Mouse (Mus musculus): ENCODE data around the gene Tmed9. TPM values are rescaled to one million over a fixed set of nuclear protein-coding genes. Genes with fewer than 3 reads are reported as not detected.
"Not testable (repeated sequence)": the region's sequence is repeated elsewhere in the genome, so short reads cannot be mapped to it uniquely, and the experiment has no call there.

The Tmed9 gene
- polyA plus RNA-seq, 1 experiment = 191 TPM

- Histone ChIP-seq H3K79me3 (ENCODE audit: low read depth) (peaks cover 29% of the 10 kb centered on the region), H3ac (ENCODE audit: control insufficient read depth, insufficient read length, low read depth) (no peak overlapping the region), H3K4me3 (ENCODE audit: insufficient read depth, poor library complexity, severe bottlenecking) (no peak overlapping the region), H3K79me2 (ENCODE audit: control insufficient read depth, insufficient read depth) (peaks cover 53% of the 10 kb centered on the region), H3K27me3 (ENCODE audit: control insufficient read depth, insufficient read depth, insufficient read length) (no peaks in the 10 kb centered on the region), H3K36me3 (ENCODE audit: control insufficient read depth, insufficient read depth) (peaks cover 7% of the 10 kb centered on the region)
- TF ChIP-seq MYOG (IDR thresholded peaks at IDR 0.05; ENCODE audit: control insufficient read depth, extremely low read depth, insufficient read length) (no peak), CTCF (IDR thresholded peaks at IDR 0.05; ENCODE audit: control insufficient read depth, insufficient read depth, insufficient read length) (no peak), FOSL1 (IDR thresholded peaks at IDR 0.05; ENCODE audit: insufficient read depth, low read length, poor library complexity, severe bottlenecking) (no peak), MAX (IDR thresholded peaks at IDR 0.05) (no peak), CEBPB (IDR thresholded peaks at IDR 0.05; ENCODE audit: low read depth) (no peak), USF1 (IDR thresholded peaks at IDR 0.05; ENCODE audit: low read depth) (no peak), MYOD1 (IDR thresholded peaks at IDR 0.05; ENCODE audit: control insufficient read depth, insufficient read length, low read depth) (no peak)
Measured at GRCm38 (mm10) chr13:55571977-55572376, 1.6 kb upstream of the Tmed9 start.

- H3K79me2 ChIP-seq (ENCODE audit: control insufficient read depth, insufficient read depth) = peaks cover 29% of the 10 kb centered on the region
- no peaks in the 10 kb centered on the region for H3K27me3 ChIP-seq (ENCODE audit: control insufficient read depth, insufficient read depth, insufficient read length)
- no peak overlapping the region for H3K4me3 ChIP-seq (ENCODE audit: insufficient read depth, poor library complexity, severe bottlenecking)
- no peak overlapping the region for H3ac ChIP-seq (ENCODE audit: control insufficient read depth, insufficient read length, low read depth)
- TF ChIP-seq MYOG (IDR thresholded peaks at IDR 0.05; ENCODE audit: control insufficient read depth, extremely low read depth, insufficient read length) (no peak), FOSL1 (IDR thresholded peaks at IDR 0.05; ENCODE audit: insufficient read depth, low read length, poor library complexity, severe bottlenecking) (no peak), CTCF (IDR thresholded peaks at IDR 0.05; ENCODE audit: control insufficient read depth, insufficient read depth, insufficient read length) (no peak), CEBPB (IDR thresholded peaks at IDR 0.05; ENCODE audit: low read depth) (no peak), MAX (IDR thresholded peaks at IDR 0.05) (no peak), MYOD1 (IDR thresholded peaks at IDR 0.05; ENCODE audit: control insufficient read depth, insufficient read length, low read depth) (no peak), USF1 (IDR thresholded peaks at IDR 0.05; ENCODE audit: low read depth) (no peak)
- H3K36me3 ChIP-seq (ENCODE audit: control insufficient read depth, insufficient read depth) = no peaks in the 10 kb centered on the region
- H3K79me3 ChIP-seq (ENCODE audit: low read depth) = peaks cover 15% of the 10 kb centered on the region
Measured at GRCm38 (mm10) chr13:55574321-55574720, 789 bp downstream of the Tmed9 start.

GRCm38 (mm10) chr13:55575932-55576331, 2.4 kb downstream of the Tmed9 start:
- no peak overlapping the region for H3ac ChIP-seq (ENCODE audit: control insufficient read depth, insufficient read length, low read depth)
- peaks cover 2% of the 10 kb centered on the region for H3K79me3 ChIP-seq (ENCODE audit: low read depth)
- H3K36me3 ChIP-seq (ENCODE audit: control insufficient read depth, insufficient read depth) = no peaks in the 10 kb centered on the region
- no peak overlapping the region for H3K4me3 ChIP-seq (ENCODE audit: insufficient read depth, poor library complexity, severe bottlenecking)
- H3K79me2 ChIP-seq (ENCODE audit: control insufficient read depth, insufficient read depth) = peaks cover 15% of the 10 kb centered on the region
- H3K27me3 ChIP-seq (ENCODE audit: control insufficient read depth, insufficient read depth, insufficient read length) = no peaks in the 10 kb centered on the region
- no peak for TF ChIP-seq USF1 (IDR thresholded peaks at IDR 0.05; ENCODE audit: low read depth)
- TF ChIP-seq MYOG (IDR thresholded peaks at IDR 0.05; ENCODE audit: control insufficient read depth, extremely low read depth, insufficient read length) = no peak
- TF ChIP-seq MAX (IDR thresholded peaks at IDR 0.05) = no peak
- no peak for TF ChIP-seq CEBPB (IDR thresholded peaks at IDR 0.05; ENCODE audit: low read depth)
- no peak for TF ChIP-seq FOSL1 (IDR thresholded peaks at IDR 0.05; ENCODE audit: insufficient read depth, low read length, poor library complexity, severe bottlenecking)
- TF ChIP-seq MYOD1 (IDR thresholded peaks at IDR 0.05; ENCODE audit: control insufficient read depth, insufficient read length, low read depth) = no peak
- no peak for TF ChIP-seq CTCF (IDR thresholded peaks at IDR 0.05; ENCODE audit: control insufficient read depth, insufficient read depth, insufficient read length)

GRCm38 (mm10) chr13:55576872-55577271, 3.3 kb downstream of the Tmed9 start:
- not testable (repeated sequence) for H3K27me3 ChIP-seq (ENCODE audit: control insufficient read depth, insufficient read depth, insufficient read length); H3K79me2 ChIP-seq (ENCODE audit: control insufficient read depth, insufficient read depth); H3K4me3 ChIP-seq (ENCODE audit: insufficient read depth, poor library complexity, severe bottlenecking); H3ac ChIP-seq (ENCODE audit: control insufficient read depth, insufficient read length, low read depth); H3K79me3 ChIP-seq (ENCODE audit: low read depth); H3K36me3 ChIP-seq (ENCODE audit: control insufficient read depth, insufficient read depth)

GRCm38 (mm10) chr13:55578086-55578485, 4.6 kb downstream of the Tmed9 start:
- Histone ChIP-seq H3ac (ENCODE audit: control insufficient read depth, insufficient read length, low read depth) (no peak overlapping the region), H3K79me3 (ENCODE audit: low read depth) (no peaks in the 10 kb centered on the region), H3K36me3 (ENCODE audit: control insufficient read depth, insufficient read depth) (no peaks in the 10 kb centered on the region), H3K79me2 (ENCODE audit: control insufficient read depth, insufficient read depth) (no peaks in the 10 kb centered on the region), H3K27me3 (ENCODE audit: control insufficient read depth, insufficient read depth, insufficient read length) (no peaks in the 10 kb centered on the region), H3K4me3 (ENCODE audit: insufficient read depth, poor library complexity, severe bottlenecking) (no peak overlapping the region)
- TF ChIP-seq FOSL1 (IDR thresholded peaks at IDR 0.05; ENCODE audit: insufficient read depth, low read length, poor library complexity, severe bottlenecking) = no peak
- no peak for TF ChIP-seq CTCF (IDR thresholded peaks at IDR 0.05; ENCODE audit: control insufficient read depth, insufficient read depth, insufficient read length)
- TF ChIP-seq MAX (IDR thresholded peaks at IDR 0.05) = no peak
- TF ChIP-seq CEBPB (IDR thresholded peaks at IDR 0.05; ENCODE audit: low read depth) = no peak
- TF ChIP-seq USF1 (IDR thresholded peaks at IDR 0.05; ENCODE audit: low read depth) = no peak
- no peak for TF ChIP-seq MYOG (IDR thresholded peaks at IDR 0.05; ENCODE audit: control insufficient read depth, extremely low read depth, insufficient read length)

GRCm38 (mm10) chr13:55591961-55592490, 18.5 kb downstream of the Tmed9 start:
- Histone ChIP-seq H3K36me3 (ENCODE audit: control insufficient read depth, insufficient read depth) (peaks cover 30% of the 10 kb centered on the region), H3K4me3 (ENCODE audit: insufficient read depth, poor library complexity, severe bottlenecking) (no peak overlapping the region), H3K27me3 (ENCODE audit: control insufficient read depth, insufficient read depth, insufficient read length) (no peaks in the 10 kb centered on the region), H3K79me3 (ENCODE audit: low read depth) (peaks cover 18% of the 10 kb centered on the region), H3ac (ENCODE audit: control insufficient read depth, insufficient read length, low read depth) (no peak overlapping the region), H3K79me2 (ENCODE audit: control insufficient read depth, insufficient read depth) (peaks cover 33% of the 10 kb centered on the region)
- TF ChIP-seq MYOD1 (IDR thresholded peaks at IDR 0.05; ENCODE audit: control insufficient read depth, insufficient read length, low read depth) = no peak
